Mouse (Mus musculus) cerebellum, postnatal 36 days (tissue): ENCODE results near the gene Sema4g.
"Not testable (repeated sequence)": the region's sequence is repeated elsewhere in the genome, so short reads cannot be mapped to it uniquely, and the experiment has no call there.

Experiments
- DNase-seq, 2 experiments: peaks; one replicate each; pipeline ENCODE4 v3.0.0; 2021 to 2022; ENCODE audit warnings: mixed read lengths in 2 of 2

Sema4g gene

DNA sequence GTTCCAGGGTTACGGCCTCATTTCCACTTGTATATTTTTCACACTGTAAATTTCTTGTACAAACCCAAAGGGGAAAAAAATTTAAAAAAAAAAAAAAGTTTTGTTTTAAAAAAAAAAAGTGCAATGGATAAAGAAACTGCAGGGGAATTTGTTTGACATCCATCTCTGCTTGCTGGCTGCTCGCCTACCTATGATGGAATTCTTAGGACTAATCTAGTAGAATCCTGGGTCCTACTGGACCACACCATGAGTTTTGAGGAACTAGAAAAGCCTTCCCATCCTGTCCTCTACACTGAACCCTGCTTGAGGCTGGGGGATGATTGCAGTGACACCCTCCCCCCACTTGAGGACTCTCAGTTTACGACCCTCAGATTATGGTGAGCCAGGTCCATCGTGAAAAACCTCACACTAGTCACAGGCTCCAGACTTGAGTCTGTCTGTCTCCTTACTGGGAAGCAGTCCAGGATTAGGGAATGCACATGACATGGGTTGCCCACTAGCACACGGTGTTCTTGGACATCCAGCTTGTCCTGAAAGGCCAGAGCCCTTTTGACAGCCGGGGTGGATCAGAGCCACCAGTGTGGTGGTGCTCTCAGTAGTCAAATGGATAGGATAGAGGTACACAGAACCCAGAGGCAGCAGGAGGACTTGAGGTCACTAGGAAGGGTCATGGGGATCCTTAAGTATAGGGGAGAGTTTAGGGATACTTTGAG, 38.2 kb downstream of the Sema4g start:
- no peak for DNase-seq

DNA sequence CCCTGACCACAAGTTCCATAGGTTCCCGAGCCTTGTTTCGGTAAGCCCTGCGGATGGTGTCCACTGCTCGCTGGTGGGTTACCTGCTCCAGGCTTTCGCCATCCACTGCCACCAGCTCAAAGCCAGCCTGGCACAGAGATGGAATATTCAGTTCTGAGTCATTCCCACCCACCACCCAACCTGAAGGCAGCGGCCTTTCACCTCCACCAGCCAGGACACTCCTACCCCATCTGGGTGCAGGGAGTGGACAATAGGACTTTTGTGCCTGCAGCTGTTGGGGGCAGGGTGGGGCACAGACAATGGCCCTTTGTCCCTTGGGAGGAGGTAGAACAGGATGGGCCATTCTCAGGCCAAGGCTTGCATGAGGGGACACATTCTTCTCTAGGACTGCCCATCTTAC, 38.9 kb downstream of the Sema4g start:
- no peak for DNase-seq

GRCm38 (mm10) chr19:45028746-45029145, 39.8 kb downstream of the Sema4g start:
- peak in 1 of 2 experiments; percentile 16 for DNase-seq

GRCm38 (mm10) chr19:45029571-45029970, 40.7 kb downstream of the Sema4g start:
- no peak for DNase-seq

DNA sequence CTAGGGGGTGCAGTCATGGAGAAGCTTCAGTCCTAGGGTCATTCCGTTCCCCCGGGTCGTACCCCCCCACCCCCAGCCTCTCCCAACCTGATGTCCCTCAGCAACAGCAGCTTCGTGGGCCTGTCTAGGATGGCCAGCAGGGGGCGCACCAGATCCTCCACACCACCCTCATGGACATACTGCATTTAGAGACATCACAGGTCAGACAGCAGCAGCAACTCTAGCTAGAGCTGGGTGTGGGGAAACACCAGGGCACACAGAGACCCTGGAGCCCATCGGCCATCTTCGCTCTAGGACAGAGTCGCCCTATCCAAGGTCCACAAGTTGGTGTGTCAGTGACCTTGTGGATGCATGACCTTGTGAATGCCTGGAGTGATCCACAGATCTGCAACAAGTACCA, 41.2 kb downstream of the Sema4g start:
- DNase-seq: peak; percentile 80 to 81

GRCm38 (mm10) chr19:45030746-45031693, 42.1 kb downstream of the Sema4g start:
- DNase-seq: peak; percentile 85 to 86

GRCm38 (mm10) chr19:45031780-45032179, 42.9 kb downstream of the Sema4g start:
- peak; percentile 82 to 86 for DNase-seq

DNA sequence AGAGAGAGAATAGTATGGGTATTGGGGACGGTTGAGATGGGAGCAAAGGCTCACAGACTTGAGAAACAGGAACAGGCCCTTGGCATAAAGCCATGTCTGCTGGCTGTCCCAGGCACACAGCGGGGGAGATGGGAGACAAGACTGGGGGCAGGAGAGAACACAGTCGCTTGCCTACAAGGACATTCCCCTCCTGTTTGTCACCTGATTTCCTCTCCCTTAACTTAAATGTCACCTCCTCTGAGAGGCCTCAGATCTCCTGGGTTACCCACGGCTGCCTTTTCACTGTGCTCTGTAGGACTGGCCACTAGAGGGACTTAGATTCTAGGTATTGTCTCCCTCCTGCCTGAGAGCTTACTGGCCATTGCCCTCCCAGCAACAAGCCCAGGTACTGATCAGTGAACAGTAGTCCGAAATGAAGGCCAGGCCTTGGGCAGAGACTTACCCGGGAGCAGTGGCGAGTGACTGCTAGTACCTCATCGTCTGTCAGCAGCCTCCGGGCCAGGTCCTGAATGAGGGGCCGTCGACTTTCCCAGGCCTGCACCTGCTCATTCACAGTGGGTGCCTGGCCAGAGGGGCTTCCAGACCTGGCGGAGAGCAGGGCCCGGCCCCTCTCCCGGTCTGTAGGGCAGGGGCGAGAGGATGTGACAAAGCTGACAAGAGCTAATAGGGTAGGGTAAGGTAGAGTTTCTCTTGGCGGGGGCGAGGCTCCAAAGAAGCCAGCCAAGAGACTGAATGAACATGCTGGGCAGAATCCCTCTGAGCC, 43.9 kb downstream of the Sema4g start:
- peak; percentile 32 to 40 for DNase-seq

DNA sequence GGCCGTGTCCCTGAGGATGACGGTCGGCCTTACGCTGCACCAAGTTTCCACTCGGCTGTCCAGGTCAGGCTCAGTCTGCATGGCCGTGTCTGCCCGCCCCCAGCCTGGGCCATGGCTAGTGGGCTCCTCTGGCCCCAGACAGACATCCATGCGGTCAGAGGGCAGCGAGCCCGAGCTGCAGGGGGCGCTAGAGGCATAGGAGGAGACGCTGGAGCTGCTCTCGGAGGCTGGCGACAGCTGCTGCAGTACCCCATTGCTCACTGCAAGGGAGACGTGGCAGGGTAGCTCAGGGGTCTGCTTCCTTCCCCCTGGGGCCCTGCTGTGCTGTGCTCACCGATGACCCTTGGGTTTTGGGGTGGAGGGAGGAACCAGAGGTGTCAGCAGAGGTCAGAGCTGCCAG, 48.0 kb downstream of the Sema4g start:
- peak in 1 of 2 experiments; percentile 52 for DNase-seq

GRCm38 (mm10) chr19:45038198-45038597, 49.3 kb downstream of the Sema4g start:
- DNase-seq: not testable (repeated sequence)

GRCm38 (mm10) chr19:45040214-45040613, 51.3 kb downstream of the Sema4g start:
- no peak for DNase-seq

DNA sequence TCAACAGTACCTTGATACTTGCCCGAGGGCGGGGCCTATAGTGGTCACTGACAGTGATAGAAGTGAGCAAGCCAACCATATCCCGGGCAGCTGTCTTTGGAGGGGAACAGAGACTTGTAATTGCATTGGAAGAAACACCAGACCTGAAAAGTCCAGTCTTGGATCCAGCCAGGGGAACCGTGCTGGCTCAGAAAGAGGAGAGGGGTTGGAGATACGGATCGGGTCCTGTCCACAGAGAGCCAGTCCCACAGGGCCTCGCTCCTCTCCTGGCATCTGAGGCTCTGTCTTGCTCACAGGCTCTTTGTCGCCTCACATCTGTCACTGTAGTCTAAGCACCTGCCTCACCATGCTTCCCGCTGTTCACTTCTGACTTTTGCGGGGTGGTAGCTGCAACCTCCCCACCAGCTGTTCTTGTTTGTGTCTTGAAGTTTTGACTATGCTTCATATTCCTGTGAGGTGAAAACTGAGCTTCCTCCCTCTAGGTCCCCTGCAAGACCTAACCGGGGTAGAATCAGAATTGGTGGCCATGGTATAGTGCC, 55.6 kb downstream of the Sema4g start:
- no peak for DNase-seq

- DNase-seq: no peak
These were observed 56.3 kb downstream of the Sema4g start for GRCm38 (mm10) chr19:45045236-45045635.

GRCm38 (mm10) chr19:45045651-45046050, 56.8 kb downstream of the Sema4g start, which contains the start of gene Pdzd7:
Pdzd7 (minus strand) TSS chr19:45045717.
- DNase-seq: no peak

DNA sequence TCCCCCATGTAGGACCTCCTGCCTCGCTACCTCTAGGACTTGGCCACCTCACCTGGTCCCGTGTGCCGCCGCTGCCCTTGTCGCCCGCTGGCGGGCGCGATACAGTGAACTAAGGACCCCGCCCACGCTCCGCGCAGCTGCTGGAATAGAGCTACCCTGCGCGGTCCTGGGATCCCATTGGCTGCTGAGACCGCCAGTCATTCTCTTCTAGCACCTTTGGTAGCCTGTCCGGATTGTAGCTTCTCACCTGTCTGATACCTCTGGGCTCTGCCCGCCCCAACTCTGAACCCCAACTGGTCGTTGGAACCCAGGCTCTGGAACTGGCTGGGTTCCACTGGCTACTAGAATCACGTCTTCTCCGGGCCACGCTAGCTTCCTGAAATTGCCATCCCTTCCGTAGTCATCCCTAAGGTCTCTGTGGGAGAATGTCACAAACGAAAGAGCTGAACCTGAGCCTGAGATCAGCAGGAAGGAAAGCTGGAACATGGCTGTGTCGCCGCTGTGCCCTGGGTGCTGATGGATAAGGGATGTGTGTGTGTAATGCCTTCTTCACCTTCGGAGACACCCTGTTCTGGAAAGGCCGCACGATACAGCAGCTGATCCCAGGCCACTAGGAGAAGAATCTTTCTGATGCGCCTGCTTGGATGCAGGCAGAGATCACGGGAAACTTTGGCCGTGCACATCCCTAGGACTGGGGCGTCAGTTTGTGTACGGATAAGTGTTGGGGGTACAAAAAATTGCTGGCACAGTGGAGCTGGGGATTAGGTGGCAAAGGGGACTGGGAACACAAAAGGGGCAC, 57.8 kb downstream of the Sema4g start:
- DNase-seq: peak; percentile 97

- peak; percentile 94 for DNase-seq
These were observed 58.6 kb downstream of the Sema4g start, which contains the start of gene Sfxn3 for GRCm38 (mm10) chr19:45047417-45047934. Sfxn3 (plus strand) TSS chr19:45047503.

GRCm38 (mm10) chr19:45047935-45048643, 59.2 kb downstream of the Sema4g start:
- DNase-seq: peak; percentile 49 to 60

- DNase-seq: no peak
These were observed 59.9 kb downstream of the Sema4g start for GRCm38 (mm10) chr19:45048644-45049365.

DNA sequence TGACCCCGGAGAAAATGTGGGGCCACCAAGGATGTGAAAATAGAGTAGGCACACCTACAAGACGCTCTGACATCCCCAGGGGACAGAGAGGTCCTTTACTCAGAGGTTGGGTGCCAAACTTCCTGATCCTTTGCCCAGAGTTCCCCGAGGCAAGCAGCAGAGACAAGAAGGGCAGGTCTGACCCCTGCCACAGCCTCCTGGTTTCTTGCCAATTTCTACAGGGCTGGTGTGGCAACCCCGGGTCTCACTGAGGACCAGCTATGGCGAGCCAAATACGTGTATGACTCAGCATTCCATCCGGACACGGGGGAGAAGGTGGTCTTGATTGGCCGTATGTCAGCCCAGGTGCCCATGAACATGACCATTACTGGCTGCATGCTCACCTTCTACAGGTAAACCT, 60.6 kb downstream of the Sema4g start:
- DNase-seq: no peak
